Mouse (Mus musculus): ENCODE data around the gene R3hdm2. TPM values are rescaled to one million over a fixed set of nuclear protein-coding genes. Genes with fewer than 3 reads are reported as not detected.
A peak's percentile ranks its signal among the peaks of the same experiment; 100 is the strongest.

The R3hdm2 gene
- total RNA-seq, 2 experiments from 2014 or later: 87.7 to 101 TPM

DNA sequence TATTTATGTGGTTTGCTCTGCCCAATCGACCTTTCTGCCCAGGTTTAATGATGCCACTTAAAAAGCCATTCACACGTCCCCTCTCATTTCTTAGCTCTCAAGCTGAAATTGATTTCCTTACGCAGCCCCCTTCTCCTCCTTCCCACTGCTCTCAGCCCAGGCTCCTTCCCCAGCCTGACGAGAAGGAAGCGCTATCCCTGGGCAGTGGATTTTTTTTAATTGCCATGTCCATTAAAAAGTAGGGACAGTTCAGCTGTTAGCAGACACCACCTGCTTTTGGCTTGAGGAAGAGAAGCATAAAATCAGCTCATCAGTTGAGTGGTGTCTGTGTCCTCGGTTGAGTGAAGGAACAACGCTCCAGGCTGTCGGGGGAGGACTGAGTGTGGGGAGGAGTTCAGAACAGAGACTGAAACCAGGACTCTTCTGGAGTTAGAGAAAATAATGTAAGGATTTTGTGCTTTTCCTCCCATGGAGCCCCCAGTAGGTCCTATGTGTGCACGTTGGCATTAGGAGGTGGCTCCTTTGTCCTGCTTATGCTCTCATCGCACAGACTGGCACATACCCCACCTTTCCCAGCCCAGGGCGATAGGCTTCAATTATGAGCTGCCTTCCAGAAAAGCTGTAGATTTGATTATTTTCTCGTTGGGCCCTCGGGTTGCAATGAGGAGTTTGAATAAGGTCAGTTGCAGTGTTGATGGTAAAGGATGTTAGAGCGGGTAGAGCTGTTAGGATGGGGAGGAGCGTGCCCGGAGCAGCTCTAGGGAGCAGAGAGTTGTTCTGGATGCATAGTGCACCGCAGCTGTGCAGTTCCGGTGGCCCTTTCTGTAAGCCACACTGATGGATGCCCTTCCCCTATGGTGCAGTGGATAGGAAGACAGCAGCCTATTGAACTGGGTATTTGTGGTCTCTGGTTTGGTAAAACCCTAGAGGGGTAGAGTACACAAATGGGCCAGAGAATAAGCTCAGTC is 110.3 kb downstream of the R3hdm2 start:
- no peak for DNase-seq (ENCODE audit: low spot score in 2 of 2)

DNA sequence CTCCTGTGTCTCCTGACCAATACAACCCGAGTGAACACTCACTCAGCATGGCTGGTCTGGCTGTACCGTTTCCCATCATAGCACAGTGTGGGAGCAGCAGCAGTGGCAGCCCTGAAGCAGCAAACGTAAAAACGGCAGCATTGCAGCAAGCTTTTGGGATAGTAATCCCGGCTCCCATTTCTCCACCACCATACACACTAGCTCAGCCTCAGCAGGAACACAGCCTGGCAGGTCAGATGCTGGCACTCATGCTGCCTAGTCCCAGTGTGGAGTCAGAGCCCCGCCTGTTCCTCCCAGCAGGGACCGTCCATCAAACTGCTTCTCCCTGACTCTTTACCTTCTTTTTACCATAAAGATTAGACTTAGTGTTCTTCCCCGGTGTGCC is 111.0 kb downstream of the R3hdm2 start:
- no peak for DNase-seq (ENCODE audit: low spot score in 2 of 2)

DNA sequence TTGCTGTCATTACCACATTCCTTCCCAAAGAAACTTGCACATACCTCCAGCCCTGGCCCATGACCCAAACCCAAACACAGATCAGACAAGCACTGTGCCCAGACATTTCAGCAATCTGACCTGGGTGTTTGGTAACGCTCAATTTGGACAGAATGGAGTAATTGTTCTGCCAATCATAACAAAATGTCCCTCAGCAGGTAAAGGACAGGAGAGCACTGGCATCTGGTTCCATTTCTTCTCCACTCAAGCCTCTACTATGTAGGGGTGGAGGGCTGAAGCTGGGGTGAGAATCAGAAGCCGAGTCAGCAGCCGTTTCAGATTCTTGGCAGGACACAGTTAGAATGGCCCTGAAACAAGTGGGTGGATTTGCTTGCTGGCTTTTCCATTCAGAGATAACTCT is 112.0 kb downstream of the R3hdm2 start:
- DNase-seq (ENCODE audit: low spot score in 2 of 2): no peak

DNA sequence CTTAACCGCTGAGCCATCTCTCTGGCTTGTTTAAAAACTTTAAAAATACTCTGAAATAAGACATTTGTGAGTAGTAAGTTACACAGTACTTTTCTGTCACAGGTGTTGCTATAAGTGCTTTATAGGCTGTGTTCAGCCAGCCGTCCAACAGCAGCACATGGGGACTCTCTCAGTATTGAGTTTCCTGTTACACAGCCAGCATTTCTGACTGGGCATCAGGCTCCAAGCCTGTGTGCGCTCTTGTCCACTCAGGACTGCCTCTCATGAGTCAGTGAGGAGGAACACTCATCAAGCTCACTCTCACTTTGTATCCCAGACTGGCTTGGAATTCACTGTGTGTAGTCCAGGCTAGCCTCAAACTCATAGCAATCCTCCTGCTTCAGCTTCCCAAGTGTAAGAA is 116.0 kb downstream of the R3hdm2 start:
- no peak for DNase-seq (ENCODE audit: low spot score in 2 of 2)

DNA sequence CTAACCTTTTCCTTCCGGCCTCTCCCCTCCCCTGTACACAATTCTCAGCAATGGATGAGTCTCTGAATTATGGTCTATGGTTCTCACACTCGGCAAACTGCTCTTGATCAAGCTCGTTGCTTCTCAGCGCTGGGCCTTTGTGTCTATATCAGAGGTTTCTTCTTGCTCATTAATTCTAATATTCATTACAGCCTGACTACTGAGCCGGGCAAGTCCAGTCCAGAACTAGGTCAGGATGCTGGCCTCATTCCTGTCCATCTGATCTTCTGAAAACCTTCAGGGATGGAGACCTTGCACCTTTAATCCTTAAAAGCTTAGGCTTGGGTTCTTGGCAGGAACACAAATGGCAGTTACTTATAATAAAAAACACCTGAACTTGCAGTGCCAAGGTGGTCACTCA is 119.4 kb downstream of the R3hdm2 start:
- DNase-seq (ENCODE audit: low spot score in 2 of 2): no peak

DNA sequence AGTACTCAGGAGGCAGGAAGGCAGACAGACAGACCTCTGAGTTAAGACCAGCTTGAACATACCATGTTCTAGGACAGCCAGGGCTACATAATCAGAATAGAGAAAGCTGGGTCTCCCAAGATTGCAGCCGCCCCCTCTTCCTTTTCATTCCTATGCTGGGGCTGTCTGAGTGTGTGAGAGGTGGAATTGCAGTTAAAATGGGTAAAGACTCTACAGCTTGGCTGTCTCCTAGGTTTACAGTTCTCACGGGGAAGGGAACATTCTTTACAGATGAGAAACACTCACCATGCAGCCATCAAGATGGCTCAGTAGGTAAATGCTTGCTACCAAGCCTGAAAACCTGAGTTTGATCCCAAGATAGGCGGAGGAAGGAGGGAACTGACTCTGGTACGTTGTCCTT is 119.9 kb downstream of the R3hdm2 start:
- no peak for DNase-seq (ENCODE audit: low spot score in 2 of 2)

GRCm38 (mm10) chr10:127500894-127501893 is 121.1 kb downstream of the R3hdm2 start, which contains the start of gene Stac3:
TSS of gene Stac3 (plus strand) at chr10:127501686.
- DNase-seq (ENCODE audit: low spot score in 2 of 2): no peak

DNA sequence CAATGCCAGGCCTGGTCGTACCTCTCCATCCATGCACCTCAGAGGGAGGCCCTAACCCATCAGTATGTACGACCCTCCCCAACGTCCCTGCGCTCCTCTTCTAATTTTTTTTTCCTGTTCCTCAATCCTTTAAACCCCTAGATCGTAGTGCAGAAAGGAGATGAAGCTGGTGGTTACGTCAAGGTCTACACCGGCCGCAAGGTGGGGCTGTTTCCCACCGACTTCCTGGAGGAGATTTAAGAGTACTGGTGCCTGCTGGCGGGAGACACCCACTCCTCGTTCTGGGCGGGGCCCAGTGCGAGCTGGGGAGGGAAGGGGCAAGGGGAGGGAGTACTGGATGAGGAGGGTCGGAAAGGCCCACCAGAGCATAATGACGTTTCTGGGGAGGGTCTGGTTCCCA is 128.1 kb downstream of the R3hdm2 start:
- DNase-seq (ENCODE audit: low spot score in 2 of 2): peak in 1 of 2 experiments; percentile 75

- DNase-seq (ENCODE audit: low spot score in 2 of 2): peak; percentile 73 to 83
Observed at GRCm38 (mm10) chr10:127509051-127509836, 129.1 kb downstream of the R3hdm2 start.

DNA sequence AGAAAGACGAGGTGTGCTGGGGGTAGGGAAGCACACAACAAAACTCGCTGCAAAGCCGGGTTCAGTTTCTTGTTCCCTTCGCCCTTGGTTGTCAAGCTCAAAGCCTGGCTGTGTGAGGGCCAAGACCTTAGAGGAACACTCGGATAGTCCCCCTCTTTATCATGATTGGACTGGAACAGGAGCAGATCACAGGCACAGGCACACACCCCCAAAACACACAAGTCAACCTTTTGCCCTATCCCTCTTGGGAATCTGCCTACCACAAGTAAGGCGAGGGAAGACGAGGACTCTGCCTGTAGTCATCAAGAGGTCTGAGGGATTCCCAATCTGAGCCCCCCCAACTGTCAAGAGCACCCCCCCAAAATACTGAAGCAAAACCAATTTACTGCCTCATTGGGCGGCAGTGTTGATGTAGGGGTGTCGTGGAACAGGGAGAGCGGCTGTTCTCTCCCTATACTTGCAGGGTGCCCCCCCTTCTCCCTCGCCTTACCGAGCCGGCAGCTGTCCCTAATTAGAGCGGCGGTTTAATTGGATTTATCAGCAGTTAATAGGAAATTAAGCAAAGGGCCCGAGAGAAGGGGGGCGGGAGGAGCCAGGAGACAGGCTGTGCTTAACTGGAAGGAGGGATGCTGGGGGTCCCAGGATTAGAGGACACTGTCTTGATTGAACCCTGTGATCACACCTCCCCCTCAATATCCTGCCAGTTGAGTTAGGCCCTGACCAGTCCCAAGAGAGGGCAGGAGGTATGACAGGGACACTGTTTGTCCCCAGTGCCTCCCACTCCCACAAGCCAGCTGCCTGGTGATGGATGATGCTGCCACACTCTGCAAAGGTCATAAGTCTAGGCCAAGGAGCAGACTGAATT is 129.9 kb downstream of the R3hdm2 start:
- DNase-seq (ENCODE audit: low spot score in 2 of 2): no peak

- no peak for DNase-seq (ENCODE audit: low spot score in 2 of 2)
Observed at GRCm38 (mm10) chr10:127510895-127511617, 130.9 kb downstream of the R3hdm2 start.

- DNase-seq (ENCODE audit: low spot score in 2 of 2): peak in 1 of 2 experiments; percentile 48
Observed at GRCm38 (mm10) chr10:127511634-127512306, 131.6 kb downstream of the R3hdm2 start.

DNA sequence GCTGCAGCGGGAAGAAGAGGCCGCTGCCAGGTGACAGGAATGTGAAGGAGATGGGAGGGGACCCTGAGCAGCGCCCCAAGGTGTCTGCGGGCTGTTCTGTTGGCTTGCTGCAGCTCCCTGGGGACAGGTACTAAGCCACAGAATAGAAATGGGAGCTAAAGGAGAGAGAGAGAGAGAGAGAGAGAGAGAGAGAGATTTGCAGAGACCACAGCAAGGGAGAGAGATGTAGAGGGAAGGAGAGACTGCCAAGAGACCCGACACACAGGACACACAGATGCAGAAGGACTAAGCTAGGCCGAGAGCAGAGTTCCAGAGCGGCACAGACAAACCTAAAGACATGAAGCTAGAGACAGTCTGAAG is 132.2 kb downstream of the R3hdm2 start:
- DNase-seq (ENCODE audit: low spot score in 2 of 2): no peak

DNA sequence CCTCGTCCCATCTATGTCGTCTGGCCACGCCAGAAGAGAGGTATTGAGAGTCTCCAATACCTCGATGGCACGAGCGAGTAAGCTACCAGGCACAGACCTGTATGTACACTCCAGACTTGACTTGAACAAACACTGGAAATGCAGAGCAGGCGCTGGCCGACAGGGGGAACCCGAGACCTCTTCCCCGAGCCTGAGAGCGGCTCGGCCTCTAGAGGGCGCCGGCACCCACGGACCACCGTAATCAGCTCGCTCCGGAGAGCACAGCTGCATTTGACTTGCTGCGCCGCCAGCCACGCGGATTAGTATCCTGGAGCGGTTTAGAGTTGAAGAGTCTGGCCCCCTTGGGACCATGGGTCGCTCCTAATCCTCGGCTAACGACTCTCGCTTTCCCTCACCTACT is 132.7 kb downstream of the R3hdm2 start:
- peak; percentile 91 to 94 for DNase-seq (ENCODE audit: low spot score in 2 of 2)

DNA sequence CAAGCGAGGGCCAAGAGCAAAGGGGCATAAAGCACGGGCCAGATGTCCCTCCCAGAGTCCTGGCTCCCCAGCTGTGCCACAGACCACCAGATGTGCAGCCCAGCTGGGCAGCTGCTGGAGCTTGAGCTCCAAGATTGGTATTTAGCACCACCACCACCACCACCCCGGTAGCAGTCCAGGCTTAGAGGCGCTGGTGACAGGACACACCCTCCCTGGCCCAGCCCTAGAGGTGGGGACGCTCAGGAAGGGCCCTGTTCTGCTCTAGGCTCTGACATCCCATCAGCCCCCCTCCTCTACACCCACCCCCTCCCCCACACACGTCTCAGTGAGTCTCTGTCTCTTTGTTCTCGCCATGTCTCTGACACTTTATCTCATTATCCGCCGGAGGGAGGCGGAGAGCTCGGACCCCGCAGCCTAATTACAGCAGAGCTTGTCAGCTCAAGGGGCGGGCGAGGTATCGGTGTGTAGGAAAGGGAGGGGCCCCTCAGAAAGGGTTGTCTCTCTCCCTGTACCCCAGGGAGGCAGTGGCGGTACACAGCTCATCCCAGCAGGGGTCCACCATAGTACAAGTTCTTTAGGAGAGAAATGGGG is 133.5 kb downstream of the R3hdm2 start:
- no peak for DNase-seq (ENCODE audit: low spot score in 2 of 2)

DNA sequence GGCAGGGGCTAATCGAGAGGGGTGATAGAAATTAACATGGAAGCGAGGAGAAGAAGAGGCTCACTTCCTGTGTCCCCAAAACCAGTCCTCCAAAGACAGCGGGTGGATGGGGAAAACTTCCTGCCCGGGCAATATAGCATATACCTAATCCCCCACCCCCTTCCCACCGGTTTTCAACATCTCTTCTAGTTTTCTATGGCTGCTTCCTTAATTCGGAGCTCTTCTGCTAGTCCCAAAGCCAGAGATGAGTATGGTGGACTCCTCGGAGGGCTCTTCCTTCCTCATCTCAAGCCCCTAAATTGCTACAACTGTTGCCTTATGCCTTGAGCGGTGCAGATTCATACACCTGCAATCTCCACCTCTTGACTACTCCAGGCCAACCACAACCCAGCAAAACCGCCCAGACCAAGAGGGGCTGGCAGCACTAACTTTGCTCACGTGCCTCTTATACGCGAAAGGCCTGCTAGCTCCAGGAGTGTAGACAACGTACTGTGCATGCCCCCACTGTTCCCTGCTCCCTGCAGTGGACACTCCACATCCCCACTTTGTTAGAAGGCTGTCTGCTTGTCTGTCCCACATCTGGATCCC is 134.1 kb downstream of the R3hdm2 start:
- no peak for DNase-seq (ENCODE audit: low spot score in 2 of 2)

DNA sequence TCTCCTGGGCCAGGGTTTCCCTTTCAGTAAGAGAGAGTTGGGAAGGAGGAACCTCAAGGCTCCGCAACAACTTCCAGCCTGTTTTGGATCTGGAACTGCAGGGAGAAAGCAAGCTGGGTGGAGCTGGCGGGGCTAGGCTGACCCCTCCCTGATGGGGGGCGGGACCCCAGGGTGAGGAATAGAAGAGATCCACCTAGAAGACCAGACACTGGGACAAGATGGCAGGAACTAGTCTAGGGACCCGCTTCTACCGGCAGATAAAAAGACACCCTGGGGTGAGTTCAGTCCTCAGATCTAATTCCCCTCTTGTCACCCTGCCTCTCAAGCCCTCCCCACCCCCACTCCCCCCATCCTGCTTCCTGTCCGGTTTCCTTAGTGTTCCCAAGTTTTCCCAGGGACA is 134.6 kb downstream of the R3hdm2 start, which contains the start of gene Ndufa4l2:
Gene Ndufa4l2, plus strand, starts transcription at position 204 of the 400 bp plus-strand sequence.
- no peak for DNase-seq (ENCODE audit: low spot score in 2 of 2)
